Mouse (Mus musculus): ENCODE results near the gene Lrp8. TPM values are rescaled to one million over a fixed set of nuclear protein-coding genes. Genes with fewer than 3 reads are reported as not detected.

Gene Lrp8
- total and polyA plus RNA-seq, 3 experiments, result 0.68 to 1.1 (median 1.0) TPM

DNA sequence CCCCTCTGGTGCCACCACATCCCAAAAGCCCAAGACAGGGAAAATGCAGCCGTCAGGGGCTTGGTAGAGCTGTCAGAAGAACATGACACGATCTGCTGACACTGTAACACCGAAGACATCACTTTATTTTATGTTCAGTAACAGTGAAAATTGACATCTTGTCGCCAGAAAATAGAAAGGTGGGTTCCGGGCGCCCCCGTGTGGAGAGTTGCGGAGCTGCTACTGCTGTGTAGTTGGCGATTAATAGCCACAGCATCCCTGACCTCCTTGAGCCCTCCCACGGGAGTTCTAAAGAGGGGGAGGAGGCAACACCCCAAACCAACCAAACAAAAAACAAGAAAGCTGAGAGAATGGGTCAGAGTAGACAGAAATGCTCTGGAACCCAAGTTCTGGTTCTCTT, 42.9 kb downstream of the Lrp8 start:
- Histone ChIP-seq H3K27ac (no peak overlapping the region), H3K4me3 (no peak overlapping the region), H3K27me3 (ENCODE audit: control insufficient read depth, insufficient read depth, low read length) (peaks cover 4% of the 10 kb centered on the region), H3K4me1 (ENCODE audit: control insufficient read depth, insufficient read depth, low read length) (no peaks in the 10 kb centered on the region), H3K79me2 (replicated peaks; ENCODE audit: control insufficient read depth, insufficient read depth, low read length) (no peaks in the 10 kb centered on the region), H3K9ac (ENCODE audit: low read depth, low read length) (no peak overlapping the region), H3K36me3 (ENCODE audit: control insufficient read depth, insufficient read depth, low read length) (no peaks in the 10 kb centered on the region)
- peak; percentile 50 to 82 for DNase-seq
- TF ChIP-seq POLR2A (IDR thresholded peaks at IDR 0.05; ENCODE audit: insufficient read depth, low read depth, low read length) (no peak), CTCF (IDR thresholded peaks at IDR 0.05) (peak; percentile 97), EP300 (IDR thresholded peaks at IDR 0.05; ENCODE audit: insufficient read depth, low read depth, low read length) (no peak)
- intact Hi-C loops (cut with DNase I), result loop anchor here (1.0 kb wide), 1 partner anchor 107 kb away; no protein-coding TSS in a partner anchor
- WGBS, result 3% methylated on average over 10 of the region's 10 CpGs

- Histone ChIP-seq H3K27me3 (ENCODE audit: control insufficient read depth, insufficient read depth, low read length) (peaks cover 4% of the 10 kb centered on the region), H3K4me3 (no peak overlapping the region), H3K4me1 (ENCODE audit: control insufficient read depth, insufficient read depth, low read length) (no peaks in the 10 kb centered on the region), H3K36me3 (ENCODE audit: control insufficient read depth, insufficient read depth, low read length) (no peaks in the 10 kb centered on the region), H3K79me2 (replicated peaks; ENCODE audit: control insufficient read depth, insufficient read depth, low read length) (no peaks in the 10 kb centered on the region), H3K27ac (no peak overlapping the region), H3K9ac (ENCODE audit: low read depth, low read length) (no peak overlapping the region)
- intact Hi-C loops (cut with DNase I), result no loop called here
- WGBS, result 45% methylated on average over 7 of the region's 7 CpGs
- TF ChIP-seq EP300 (IDR thresholded peaks at IDR 0.05; ENCODE audit: insufficient read depth, low read depth, low read length) (no peak), POLR2A (IDR thresholded peaks at IDR 0.05; ENCODE audit: insufficient read depth, low read depth, low read length) (no peak), CTCF (IDR thresholded peaks at IDR 0.05) (no peak)
- DNase-seq, result no peak
Observed at GRCm38 (mm10) chr4:107846795-107847194, 44.7 kb downstream of the Lrp8 start.

DNA sequence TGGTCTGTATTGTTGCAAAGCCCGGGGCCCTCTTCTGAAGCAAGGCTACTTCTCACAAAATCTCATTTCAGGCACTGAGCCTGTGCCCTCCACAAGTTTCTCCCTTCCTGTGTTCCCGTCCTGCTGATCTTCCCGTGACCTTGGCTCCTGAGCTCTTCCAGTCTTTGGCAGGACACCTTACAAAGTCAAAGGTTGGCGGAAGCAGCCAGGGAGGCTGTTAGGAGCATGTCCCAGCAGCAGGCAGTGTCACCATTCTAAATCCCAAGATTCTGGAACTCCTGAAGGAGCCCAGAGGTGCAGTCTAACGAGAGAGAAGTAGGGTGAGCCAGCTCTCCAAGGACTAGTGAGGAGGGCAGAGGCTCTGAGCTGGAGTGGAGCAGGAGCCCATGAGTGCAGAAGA, 46.5 kb downstream of the Lrp8 start:
- H3K27me3 ChIP-seq (ENCODE audit: control insufficient read depth, insufficient read depth, low read length), result peaks cover 4% of the 10 kb centered on the region
- DNase-seq, result peak in 1 of 2 experiments; percentile 22
- H3K4me3 ChIP-seq, result no peak overlapping the region
- no peak overlapping the region for H3K27ac ChIP-seq
- TF ChIP-seq EP300 (IDR thresholded peaks at IDR 0.05; ENCODE audit: insufficient read depth, low read depth, low read length), result no peak
- TF ChIP-seq POLR2A (IDR thresholded peaks at IDR 0.05; ENCODE audit: insufficient read depth, low read depth, low read length), result no peak
- no peak for TF ChIP-seq CTCF (IDR thresholded peaks at IDR 0.05)
- H3K9ac ChIP-seq (ENCODE audit: low read depth, low read length), result no peak overlapping the region
- H3K79me2 ChIP-seq (replicated peaks; ENCODE audit: control insufficient read depth, insufficient read depth, low read length), result no peaks in the 10 kb centered on the region
- WGBS, result 57% methylated on average over 5 of the region's 5 CpGs
- no peaks in the 10 kb centered on the region for H3K36me3 ChIP-seq (ENCODE audit: control insufficient read depth, insufficient read depth, low read length)
- intact Hi-C loops (cut with DNase I), result no loop called here
- no peaks in the 10 kb centered on the region for H3K4me1 ChIP-seq (ENCODE audit: control insufficient read depth, insufficient read depth, low read length)

DNA sequence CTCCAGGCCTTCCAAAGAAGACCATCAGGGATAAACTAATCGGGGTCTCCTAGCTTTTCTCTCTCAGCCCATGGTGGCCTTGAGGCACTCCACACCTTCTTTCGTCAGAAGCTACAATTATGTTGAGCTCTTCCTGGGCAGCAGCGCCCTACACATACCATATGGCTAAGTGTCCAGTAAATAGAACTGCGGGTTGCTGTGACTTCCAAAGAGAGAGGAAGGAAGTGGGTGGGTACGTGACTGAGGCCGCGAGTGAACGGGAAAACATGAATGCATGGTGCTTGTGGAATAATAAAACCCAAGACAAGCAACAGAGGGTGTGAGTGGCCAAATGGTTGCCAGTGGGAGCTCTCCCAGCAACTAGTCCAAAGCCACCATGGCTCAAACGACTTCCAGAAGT, 47.6 kb downstream of the Lrp8 start:
- H3K9ac ChIP-seq (ENCODE audit: low read depth, low read length), result no peak overlapping the region
- H3K36me3 ChIP-seq (ENCODE audit: control insufficient read depth, insufficient read depth, low read length), result no peaks in the 10 kb centered on the region
- no peak overlapping the region for H3K27ac ChIP-seq
- H3K27me3 ChIP-seq (ENCODE audit: control insufficient read depth, insufficient read depth, low read length), result peaks cover 4% of the 10 kb centered on the region
- H3K4me1 ChIP-seq (ENCODE audit: control insufficient read depth, insufficient read depth, low read length), result no peaks in the 10 kb centered on the region
- no peak for DNase-seq
- intact Hi-C loops (cut with DNase I), result no loop called here
- no peaks in the 10 kb centered on the region for H3K79me2 ChIP-seq (replicated peaks; ENCODE audit: control insufficient read depth, insufficient read depth, low read length)
- H3K4me3 ChIP-seq, result no peak overlapping the region
- TF ChIP-seq POLR2A (IDR thresholded peaks at IDR 0.05; ENCODE audit: insufficient read depth, low read depth, low read length) (no peak), CTCF (IDR thresholded peaks at IDR 0.05) (no peak), EP300 (IDR thresholded peaks at IDR 0.05; ENCODE audit: insufficient read depth, low read depth, low read length) (no peak)
- WGBS, result 56% methylated on average over 9 of the region's 9 CpGs

DNA sequence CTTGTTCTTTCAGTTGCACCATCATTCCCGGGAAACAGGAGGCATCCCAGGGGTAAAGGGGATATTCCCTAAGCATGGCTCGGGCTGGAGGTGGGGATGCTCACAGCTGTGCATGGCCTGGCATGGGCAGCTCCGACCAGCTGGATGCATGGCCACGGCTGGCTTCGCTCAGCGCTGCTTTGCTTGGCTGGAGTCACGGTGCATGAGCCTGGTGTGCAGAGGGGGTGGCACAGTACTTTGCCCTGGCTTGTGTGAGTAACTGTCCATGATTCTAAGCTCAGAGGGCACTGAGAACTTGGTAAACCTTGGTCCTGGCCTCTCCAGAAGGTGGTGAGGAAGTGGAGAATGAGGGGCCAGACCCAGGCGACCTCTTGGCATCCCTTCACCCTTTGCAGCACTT, 48.0 kb downstream of the Lrp8 start:
- TF ChIP-seq POLR2A (IDR thresholded peaks at IDR 0.05; ENCODE audit: insufficient read depth, low read depth, low read length) (no peak), EP300 (IDR thresholded peaks at IDR 0.05; ENCODE audit: insufficient read depth, low read depth, low read length) (no peak), CTCF (IDR thresholded peaks at IDR 0.05) (no peak)
- Histone ChIP-seq H3K9ac (ENCODE audit: low read depth, low read length) (no peak overlapping the region), H3K79me2 (replicated peaks; ENCODE audit: control insufficient read depth, insufficient read depth, low read length) (no peaks in the 10 kb centered on the region), H3K4me1 (ENCODE audit: control insufficient read depth, insufficient read depth, low read length) (no peaks in the 10 kb centered on the region), H3K27me3 (ENCODE audit: control insufficient read depth, insufficient read depth, low read length) (peaks cover 4% of the 10 kb centered on the region), H3K36me3 (ENCODE audit: control insufficient read depth, insufficient read depth, low read length) (no peaks in the 10 kb centered on the region), H3K4me3 (no peak overlapping the region), H3K27ac (no peak overlapping the region)
- 83% methylated on average over 8 of the region's 8 CpGs for WGBS
- intact Hi-C loops (cut with DNase I), result no loop called here
- DNase-seq, result no peak

- TF ChIP-seq CTCF (IDR thresholded peaks at IDR 0.05), result no peak
- no peak for TF ChIP-seq POLR2A (IDR thresholded peaks at IDR 0.05; ENCODE audit: insufficient read depth, low read depth, low read length)
- TF ChIP-seq EP300 (IDR thresholded peaks at IDR 0.05; ENCODE audit: insufficient read depth, low read depth, low read length), result no peak
- Histone ChIP-seq H3K27me3 (ENCODE audit: control insufficient read depth, insufficient read depth, low read length) (no peaks in the 10 kb centered on the region), H3K36me3 (ENCODE audit: control insufficient read depth, insufficient read depth, low read length) (no peaks in the 10 kb centered on the region), H3K4me3 (no peak overlapping the region), H3K4me1 (ENCODE audit: control insufficient read depth, insufficient read depth, low read length) (no peaks in the 10 kb centered on the region), H3K79me2 (replicated peaks; ENCODE audit: control insufficient read depth, insufficient read depth, low read length) (no peaks in the 10 kb centered on the region), H3K27ac (no peak overlapping the region), H3K9ac (ENCODE audit: low read depth, low read length) (no peak overlapping the region)
- no peak for DNase-seq
- intact Hi-C loops (cut with DNase I), result no loop called here
- WGBS, result 83% methylated on average over 8 of the region's 8 CpGs
Observed at GRCm38 (mm10) chr4:107853333-107853732, 51.3 kb downstream of the Lrp8 start.
